Mouse (Mus musculus) liver, adult 2 months (tissue): ENCODE measurements around the gene Hmcn2.

Source experiments
- CTCF ChIP-seq: fragments of 200-500 bp; IDR thresholded peaks from 2 replicates; pipeline ENCODE4 v1.5.1; 2011; ENCODE audit warnings: low read depth, low read length, control low read depth
- POLR2A ChIP-seq: fragments of 200-500 bp; IDR thresholded peaks from 2 replicates; pipeline ENCODE4 v1.6.1; 2011; ENCODE audit warnings: low read length, control low read depth; ENCODE audit not compliant: insufficient read depth; ENCODE audit errors: extremely low read depth

- TF ChIP-seq POLR2A (no peak), CTCF (0 out of 2 replicates have a peak, but pooled peaks have one; percentile 14)
Observed at GRCm38 (mm10) chr2:31271071-31271470, 43.1 kb upstream of the Hmcn2 start.
